Mouse (Mus musculus): ENCODE data around the gene Ssbp4.

Ssbp4 gene

DNA sequence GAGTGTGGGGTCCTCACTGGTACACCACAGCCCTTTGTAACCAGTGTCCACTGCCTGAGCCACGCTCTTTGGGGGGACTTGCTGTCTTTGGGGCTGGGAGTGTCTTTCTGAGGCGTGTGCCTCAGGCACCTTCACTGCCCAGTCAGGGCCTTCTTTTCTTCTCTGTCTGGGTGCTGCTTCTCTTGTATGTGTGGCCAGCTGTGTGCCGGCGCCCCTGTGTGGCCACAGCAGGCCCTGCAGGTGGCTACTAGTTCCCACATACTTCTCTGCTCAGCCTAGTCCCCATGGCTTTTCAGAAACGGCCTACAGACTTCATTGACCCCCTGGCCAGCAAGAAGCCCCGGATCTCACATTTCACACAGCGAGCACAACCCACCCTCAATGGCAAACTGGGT lies 23.4 kb downstream of the Ssbp4 start:
- DNase-seq (ENCODE audit: low spot score): peak; percentile 72

DNA sequence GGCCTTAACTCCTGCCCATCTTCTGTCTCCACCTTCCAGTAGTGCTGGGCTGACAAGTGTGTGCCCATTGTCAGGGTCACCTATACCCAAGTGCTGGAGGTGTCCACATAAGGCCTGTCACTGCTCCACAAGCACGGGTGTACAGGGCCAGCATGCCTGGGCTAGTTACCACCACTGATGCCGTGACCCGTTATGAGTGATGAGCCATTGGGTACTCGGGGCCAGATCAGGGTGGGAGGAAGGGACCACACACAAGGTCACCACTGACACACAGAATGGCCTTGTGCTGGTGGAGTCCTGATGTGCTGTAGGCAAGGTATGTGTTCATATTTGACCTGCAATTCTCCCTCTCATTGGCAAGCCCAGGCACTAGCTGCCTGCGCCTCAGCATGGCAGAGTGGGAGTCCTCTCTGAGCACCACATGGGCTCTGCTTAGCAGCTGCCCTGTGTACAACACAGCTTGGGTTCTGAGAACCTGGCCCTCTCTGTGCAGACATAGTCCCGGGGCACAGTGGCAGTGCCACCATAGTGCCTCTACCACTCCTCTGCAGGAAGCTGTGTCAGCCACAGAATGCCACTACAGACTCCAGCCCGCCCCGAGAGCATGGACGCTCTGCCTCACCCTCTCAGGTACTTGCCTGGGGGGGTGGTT lies 23.9 kb downstream of the Ssbp4 start:
- DNase-seq (ENCODE audit: low spot score): no peak

DNA sequence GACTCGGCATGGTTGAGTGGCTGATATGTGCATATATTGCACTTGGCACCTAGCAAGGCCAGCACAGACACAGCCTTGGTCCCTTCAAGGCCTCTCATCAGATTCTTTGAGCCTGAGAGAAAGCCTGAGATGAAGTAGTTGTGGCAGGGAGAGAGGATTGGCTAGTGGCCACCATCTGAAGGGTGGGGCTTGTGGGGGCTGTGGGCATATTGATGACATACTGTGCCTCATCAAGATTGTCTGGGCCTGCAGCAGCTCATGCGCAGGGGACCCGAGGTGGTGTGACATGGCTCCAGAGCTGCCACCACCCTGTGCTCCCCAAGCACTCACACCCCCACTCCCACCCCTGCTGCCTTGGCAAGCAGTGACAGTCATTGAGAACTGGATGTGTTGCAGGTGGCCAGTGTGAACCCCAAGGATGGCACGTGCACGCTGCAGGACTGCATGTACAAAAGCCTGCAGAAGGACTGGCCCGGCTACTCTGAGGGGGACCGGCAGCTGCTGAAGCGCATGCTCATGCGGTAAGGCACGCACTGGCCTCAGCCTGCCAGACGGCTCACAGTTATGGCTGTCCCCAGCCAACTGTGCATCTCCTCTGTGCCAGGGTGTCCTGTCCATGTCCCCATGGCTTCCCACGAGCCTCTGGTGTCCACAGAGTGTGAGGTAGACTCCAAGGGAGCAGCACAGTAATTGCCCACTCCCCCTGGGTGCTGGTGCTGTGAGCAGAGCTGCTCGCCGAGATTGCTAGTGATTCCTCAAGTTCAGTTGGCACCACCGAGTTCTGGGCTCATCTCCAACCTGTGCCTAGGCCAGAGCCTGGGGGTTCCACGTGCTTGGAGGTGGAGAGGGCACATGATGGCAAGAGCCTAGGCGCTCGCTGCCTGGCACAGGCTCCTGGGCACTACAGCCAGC lies 24.9 kb downstream of the Ssbp4 start:
- no peak for DNase-seq (ENCODE audit: low spot score)

DNA sequence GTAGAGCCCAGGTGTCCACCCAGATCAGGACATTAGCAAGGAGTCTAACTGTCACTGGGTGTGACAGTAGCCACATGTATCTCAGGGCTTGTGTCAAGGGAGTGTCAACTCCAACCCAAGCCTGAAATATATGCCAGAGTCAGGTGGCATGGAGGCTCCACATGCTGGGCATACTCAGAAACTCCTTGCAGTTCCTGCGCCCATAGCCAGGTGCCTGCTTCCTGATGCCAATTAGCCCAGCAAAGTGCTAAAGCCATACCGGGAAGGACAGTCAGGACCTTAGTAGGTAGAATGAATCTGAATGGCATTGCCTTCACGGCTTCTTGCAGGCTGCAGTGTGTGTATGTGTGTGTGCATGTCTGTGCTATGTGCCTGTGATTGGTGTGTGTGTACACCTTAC lies 31.5 kb downstream of the Ssbp4 start:
- DNase-seq (ENCODE audit: low spot score): no peak

DNA sequence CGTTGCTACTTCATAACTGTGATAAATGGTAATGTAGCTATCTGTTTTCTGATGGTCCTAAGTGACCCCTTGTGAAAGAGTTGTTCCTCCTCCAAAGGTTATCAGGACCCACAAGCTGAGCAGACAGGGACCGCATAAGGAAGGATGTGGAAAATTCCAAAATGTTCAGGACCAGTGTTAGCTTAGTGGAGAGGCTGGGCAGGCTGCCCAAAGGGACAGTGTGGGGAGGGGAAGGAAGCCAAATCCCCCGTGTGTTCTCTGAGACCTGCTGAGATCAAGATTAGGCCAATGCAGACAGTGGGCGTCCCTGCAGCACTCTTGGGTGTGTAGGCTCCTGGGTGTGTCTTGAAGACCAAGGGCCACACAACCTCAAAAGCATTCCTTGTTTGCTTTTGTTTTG lies 33.8 kb downstream of the Ssbp4 start:
- no peak for DNase-seq (ENCODE audit: low spot score)

DNA sequence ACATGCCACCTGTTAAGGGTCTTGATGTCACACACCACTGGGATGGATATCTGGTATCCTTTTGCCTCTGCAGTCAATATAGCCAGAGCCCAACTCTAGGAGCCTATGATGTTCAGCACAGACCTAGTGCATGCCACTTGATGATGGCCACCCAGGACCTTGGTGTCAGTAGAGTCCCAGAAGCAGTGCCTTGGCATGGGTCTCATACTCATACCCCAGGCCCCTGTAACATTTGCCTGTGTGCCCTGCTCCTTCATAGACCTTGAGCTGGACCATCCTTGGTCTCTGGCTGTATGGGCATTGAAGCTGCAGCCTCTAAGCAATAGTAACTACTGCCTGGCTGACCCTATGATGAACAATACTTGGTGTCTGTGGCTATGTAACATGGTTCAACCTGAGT lies 34.4 kb downstream of the Ssbp4 start:
- DNase-seq (ENCODE audit: low spot score): no peak

DNA sequence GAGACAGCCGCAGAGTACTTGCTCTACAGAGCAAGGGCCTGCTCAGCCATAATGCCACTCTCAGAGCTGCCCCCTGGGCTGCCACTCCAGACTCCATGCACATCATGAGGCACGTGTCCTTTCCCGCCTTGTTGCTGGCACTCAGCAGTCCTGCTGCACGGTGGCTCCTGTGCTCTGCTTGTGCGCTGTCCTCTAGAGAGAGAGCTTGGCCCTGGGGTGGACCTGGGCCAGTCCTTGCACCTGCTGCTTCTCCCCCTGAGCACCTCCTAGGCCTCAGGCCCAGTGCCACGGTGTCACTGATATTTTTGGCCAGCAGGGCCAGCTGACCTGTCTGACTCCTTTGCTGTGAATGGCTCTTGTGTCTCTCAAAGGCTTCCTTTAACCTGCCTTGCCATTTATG lies 37.7 kb downstream of the Ssbp4 start:
- no peak for DNase-seq (ENCODE audit: low spot score)

DNA sequence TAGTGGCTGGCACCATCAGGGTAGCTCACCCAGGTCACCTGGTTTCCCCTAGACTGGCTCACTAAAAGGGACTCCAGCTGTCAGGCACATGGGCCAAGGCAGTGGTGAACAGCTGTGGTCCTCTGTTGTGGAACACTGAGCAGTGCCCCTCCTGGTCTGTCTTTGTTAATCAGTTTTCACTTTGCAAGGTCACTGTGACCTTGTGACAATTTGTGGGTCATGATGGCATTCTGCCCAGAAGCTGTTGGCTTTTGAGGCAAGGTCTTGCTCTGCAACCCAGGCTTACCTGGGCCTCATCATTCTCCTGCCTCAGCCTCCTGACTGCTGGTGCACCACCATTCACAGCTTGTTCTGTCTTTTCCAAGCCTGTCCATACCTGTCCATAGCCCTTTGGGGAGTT lies 38.3 kb downstream of the Ssbp4 start:
- DNase-seq (ENCODE audit: low spot score): no peak

DNA sequence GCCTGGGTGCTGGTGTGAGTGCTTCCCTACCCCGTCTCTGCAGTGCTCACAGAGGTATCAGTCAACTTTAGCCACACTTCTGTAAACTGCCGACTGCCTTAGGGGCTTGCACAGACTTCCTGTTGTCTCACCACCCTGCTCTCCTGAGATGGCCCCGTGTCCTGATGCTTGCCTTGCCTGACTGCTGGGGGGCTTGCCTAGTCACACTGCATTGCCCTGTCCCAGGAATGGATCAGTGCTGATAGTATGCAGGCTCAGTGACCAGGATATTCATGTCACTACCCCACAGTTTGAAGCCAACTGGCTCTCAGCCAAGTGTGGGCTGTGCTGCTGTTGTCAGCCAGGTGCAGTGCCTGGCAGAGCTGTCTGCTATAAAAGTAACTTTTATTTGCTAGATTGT lies 43.1 kb downstream of the Ssbp4 start:
- DNase-seq (ENCODE audit: low spot score): no peak

DNA sequence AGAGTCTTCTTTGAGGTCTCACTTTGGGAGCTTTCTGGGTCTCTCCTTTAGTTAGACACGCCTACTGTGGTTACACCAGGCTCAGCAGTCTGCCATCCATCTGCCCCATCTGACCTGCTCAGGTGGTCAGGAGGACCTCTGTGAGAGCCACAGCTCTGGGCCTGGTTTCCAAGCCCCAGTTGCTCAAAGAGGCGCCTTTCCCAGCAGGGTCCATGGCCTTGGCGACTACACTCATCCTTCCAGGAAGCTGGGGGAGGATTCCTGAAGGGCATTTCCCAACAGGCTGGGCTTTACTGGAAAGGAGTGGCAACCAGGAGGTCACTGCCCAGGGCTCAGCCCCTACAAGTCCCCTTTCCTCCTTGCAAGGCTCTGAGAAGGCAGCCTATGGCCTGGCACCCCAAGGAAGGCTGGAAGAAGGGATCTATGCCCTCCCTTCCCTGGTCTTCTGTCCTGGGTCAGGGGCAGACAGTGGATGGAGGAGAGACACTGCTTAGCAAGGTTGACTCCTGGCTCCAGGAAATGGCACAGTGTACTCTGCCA lies 43.9 kb downstream of the Ssbp4 start:
- DNase-seq (ENCODE audit: low spot score): no peak

DNA sequence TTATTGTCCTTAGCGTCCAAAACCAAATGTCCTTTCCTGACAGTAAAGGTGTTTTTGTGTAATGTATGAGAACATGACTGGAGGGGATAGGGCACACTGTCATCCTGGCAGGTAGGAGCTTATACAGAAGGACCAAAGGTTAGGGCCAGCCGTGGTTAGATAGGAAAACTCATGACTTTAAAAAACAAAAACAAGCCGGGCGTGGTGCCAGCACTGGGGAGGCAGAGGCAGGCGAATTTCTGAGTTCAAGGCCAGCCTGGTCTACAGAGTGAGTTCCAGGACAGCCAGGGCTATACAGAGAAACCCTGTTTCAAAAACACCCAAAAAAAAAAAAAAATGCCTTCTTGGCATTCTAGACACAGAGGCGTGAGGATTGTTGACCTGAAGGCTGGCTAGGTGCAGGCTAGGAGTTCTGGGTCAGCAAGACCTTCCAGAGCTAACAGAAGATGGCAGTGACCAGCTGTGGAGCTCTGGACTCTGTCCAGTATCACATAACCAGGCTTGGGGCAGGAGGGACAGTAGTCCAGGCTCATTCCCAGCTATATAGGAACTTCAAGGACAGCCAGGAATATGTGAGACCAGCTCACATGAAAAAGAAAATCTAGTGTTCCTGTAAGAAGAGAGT lies 44.8 kb downstream of the Ssbp4 start:
- DNase-seq (ENCODE audit: low spot score): no peak

DNA sequence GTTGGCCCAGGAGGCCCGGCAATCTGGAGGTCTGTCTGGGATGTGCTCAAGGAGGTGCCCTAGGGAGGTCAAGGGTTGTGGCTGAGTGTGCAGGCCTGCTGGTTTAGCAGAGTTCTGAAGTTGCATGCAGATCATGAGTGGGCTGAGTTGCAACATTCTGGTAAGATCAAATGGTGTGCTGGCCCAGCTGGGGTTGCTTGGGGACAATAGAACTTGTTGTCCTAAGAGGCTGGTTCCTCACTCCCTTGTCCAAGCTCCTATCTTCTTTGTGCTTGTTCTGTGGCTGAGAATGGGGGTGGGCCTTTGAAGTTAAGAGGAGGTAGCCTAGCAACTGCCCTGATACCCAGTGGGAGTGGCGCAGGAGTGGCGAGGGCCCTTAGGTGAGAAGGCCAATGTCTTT lies 45.9 kb downstream of the Ssbp4 start:
- no peak for DNase-seq (ENCODE audit: low spot score)

DNA sequence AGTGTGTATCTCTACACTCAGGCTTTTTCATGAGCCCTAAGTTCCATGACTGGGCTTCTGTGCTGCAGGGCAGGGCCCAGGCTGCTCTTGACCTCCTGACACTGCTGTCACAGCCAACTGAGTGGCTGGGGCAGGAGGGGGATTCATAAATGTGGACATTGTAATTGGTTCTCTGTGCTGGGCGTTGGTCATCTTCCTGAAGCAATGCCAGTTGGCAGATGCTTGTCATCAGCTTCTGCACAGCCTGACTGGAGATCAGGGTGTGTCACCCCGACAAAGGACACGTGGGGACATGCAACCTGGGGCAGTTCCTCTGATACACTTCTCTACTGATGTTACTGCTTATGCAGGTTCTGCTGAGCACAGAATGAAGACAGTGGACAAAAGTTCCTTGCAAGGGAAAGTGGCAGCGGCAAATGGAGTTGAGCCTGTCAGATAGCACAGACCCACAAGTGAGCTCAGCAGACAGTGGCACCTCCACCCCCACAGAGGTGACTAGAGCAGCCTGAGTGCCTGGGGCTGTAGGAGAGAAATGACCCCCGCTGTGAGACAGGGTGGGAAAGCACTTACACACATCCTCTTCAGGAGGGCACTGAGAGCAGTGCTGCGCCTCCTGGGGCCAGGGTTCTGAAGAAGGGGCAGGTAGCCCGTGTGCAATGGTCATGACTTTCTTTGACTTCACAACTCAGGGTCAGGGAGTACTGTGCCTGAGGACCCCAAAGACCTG lies 46.7 kb downstream of the Ssbp4 start:
- DNase-seq (ENCODE audit: low spot score): no peak

DNA sequence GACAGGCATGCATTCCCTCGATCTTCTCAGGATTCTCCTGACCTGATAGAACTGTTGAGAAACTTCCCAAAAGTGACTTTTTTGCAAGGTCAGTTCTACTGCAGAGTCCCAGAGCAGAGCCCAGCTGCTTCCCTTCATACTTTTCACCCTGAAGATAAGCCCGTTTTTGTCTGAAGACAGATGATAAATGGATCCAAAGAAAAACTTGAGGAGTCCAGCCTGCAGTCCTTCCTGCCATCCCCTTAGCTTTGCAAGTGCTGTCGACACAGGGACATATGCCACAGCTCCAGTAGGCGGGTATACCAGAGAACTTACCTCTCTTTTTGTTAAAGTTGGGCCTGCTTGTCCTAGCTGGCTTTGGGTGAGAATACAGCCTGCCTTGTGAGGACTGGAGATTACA lies 47.3 kb downstream of the Ssbp4 start:
- DNase-seq (ENCODE audit: low spot score): no peak

DNA sequence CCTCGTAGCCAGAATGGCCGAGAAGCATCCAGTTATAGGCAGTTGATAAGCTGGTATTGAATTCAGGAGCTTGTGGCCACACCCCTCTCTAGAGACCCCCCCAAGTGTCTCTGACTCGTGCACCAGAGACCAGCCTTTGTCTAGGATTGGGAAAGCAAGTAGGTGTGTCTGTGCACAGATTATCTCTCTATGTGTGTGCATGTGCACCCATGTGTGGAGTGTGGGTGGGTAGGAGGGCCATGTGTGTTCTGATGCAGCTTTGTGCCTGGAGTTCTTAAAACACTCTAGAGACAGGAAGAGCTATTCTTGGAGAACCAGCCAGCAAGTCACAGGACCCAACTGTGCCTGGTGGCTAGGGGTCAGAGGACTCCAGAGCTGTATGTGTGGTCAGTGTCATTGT lies 48.1 kb downstream of the Ssbp4 start:
- no peak for DNase-seq (ENCODE audit: low spot score)

DNA sequence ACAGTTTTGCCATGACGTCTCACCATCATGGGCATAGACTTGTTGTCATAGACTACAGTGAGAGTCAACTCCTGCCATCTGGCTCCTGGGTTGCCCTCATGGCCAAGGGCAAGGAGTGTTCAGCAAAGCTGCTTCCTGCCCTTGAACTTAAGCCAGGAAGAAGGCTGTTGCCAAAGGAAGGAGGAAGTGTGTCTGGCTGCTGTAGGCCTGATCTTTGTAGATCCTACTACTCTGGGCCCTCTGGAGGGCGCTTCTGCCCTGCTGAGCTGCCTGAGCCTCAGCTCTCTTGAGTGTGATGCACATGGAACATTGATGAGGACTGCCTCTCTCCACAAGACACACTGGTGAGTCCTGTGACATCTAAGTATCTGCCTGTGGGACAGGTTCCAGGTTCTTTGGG lies 48.6 kb downstream of the Ssbp4 start:
- DNase-seq (ENCODE audit: low spot score): no peak

DNA sequence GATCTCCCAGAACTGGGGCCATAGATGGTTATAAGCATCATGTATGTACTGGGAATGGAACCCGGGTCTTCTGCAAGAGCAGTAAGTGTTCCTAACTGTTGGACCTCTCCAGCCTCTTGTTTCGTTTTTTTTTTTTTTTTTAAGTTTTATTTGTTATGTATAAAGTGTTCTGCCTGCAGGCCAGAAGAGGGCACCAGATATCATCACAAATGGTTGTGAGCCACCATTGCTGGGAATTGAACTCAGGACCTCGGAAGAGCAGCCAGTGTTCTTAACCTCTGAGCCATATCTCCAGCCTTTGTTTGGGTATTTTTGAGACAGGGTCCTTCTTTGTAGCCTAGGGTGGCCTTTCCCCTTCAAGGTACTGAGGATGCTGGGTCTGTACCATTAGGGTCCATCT lies 49.7 kb downstream of the Ssbp4 start:
- no peak for DNase-seq (ENCODE audit: low spot score)

DNA sequence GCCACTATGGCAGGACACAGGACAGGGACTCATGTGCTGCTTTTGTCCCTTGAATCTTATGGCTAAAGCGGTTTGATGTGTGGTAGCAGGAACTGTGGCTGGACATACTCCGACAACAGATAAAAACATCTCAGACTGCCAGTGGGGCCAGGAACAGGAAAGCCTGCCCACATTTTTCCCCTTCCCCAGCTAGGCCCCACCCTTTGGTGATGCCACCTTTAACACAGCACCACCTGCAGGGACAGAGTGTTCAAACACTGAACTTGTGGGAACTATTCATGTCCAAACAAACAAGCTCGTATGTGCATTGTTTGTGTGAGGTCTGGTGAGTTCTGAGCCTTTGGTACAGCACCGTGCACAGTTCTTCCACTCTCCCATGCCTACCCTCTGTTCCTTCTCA lies 50.3 kb downstream of the Ssbp4 start:
- DNase-seq (ENCODE audit: low spot score): no peak

DNA sequence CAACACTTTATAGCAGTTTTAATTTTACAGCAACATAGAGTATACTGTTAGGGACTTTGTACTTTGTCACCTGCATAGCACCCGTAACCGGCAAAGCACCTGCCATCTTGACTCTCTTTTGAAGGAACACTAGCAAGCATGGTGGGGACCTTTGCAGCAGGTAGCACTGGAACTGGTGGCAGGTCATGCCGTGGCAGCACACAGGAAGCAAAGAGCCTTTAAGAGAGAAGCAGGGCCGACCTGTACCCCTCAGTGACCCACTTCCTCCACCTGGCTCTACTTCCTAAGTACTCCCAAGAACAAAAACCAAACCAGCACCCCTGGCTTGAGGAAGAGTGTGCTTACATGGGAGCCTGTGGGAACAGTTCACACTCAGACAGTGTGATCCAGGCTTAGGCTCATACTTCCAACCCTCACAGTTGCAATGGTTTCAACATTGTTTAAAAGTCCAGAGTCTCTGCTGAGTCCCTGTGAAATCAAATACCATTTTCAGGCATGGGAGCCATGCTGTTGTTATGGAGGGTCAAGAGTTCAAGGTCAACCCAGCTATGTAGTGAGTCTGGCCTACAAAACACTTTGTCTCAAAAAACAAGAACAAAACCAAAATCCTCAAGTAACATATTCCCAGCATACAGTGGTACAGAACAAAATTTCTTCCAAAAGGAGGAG lies 53.5 kb downstream of the Ssbp4 start:
- DNase-seq (ENCODE audit: low spot score): no peak

DNA sequence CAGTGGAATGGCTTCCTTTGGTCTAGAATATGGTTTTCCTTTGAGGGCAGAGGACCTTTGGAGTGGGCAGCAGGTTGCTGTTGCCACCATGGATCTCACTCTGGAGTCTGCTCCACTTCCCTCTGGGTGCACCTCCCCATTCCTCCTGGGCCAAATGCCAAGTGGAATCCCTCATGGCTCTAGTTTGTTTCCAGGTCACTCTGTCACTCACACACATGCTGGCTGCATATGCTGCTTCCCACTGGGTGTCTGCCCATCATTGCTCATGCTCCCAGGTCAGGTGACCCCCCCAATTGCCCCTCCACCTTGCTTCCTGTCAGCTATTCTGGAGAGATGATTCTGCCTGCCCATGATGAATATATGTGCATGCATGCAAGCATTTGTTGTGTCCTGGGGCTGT lies 54.9 kb downstream of the Ssbp4 start:
- no peak for DNase-seq (ENCODE audit: low spot score)

DNA sequence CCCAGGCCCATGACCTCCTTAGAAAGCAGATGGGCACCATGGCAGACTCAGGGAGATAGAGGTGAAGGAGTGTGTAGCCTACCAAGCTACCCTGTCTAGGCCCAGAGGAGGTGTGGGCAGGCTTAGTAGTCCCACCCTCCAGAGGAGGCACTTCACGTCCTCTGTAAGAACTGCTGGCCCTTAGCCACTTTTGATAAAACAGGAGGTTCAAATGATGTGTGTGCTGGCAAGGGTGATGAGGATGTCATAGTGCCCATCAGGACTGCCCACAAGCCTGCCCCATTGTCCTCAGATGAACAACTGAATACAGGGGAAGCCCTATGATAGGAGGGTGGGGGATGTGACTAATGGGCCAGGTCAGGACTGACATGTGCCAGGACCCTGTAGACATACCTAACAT lies 55.8 kb downstream of the Ssbp4 start:
- DNase-seq (ENCODE audit: low spot score): no peak
